Mouse (Mus musculus): ENCODE results near the gene Plekha1. TPM values are rescaled to one million over a fixed set of nuclear protein-coding genes. Genes with fewer than 3 reads are reported as not detected.

Plekha1 gene
- total and polyA plus RNA-seq, 2 experiments from 2014 or later: 44.2 to 72.6 TPM

GRCm38 (mm10) chr7:130884161-130884560 is 18.6 kb downstream of the Plekha1 start:
- 90% methylated on average over 2 of the region's 2 CpGs for WGBS
- Histone ChIP-seq H3K27ac (no peak overlapping the region), H3K27me3 (ENCODE audit: insufficient read depth, low read length) (no peaks in the 10 kb centered on the region), H3K4me3 (ENCODE audit: low read length) (no peak overlapping the region), H3K4me1 (ENCODE audit: insufficient read depth, low read length) (no peaks in the 10 kb centered on the region), H3K4me2 (ENCODE audit: low read depth, low read length) (no peak overlapping the region), H3K9ac (replicated peaks; ENCODE audit: low read length) (no peak overlapping the region), H3K36me3 (ENCODE audit: insufficient read depth, low read length) (0 out of 2 replicates have a peak, but pooled peaks cover 3% of the 10 kb centered on the region), H3K9me3 (ENCODE audit: low read length) (no peaks in the 10 kb centered on the region)
- DNase-seq (ENCODE audit: low spot score) (no peak), ATAC-seq (no peak)
- TF ChIP-seq CTCF (IDR thresholded peaks at IDR 0.05; ENCODE audit: low read depth): no peak

GRCm38 (mm10) chr7:130886246-130886645 is 20.7 kb downstream of the Plekha1 start:
- no peak for TF ChIP-seq CTCF (IDR thresholded peaks at IDR 0.05; ENCODE audit: low read depth)
- no peaks in the 10 kb centered on the region for H3K4me1 ChIP-seq (ENCODE audit: insufficient read depth, low read length)
- H3K9me3 ChIP-seq (ENCODE audit: low read length): no peaks in the 10 kb centered on the region
- ATAC-seq (no peak), DNase-seq (ENCODE audit: low spot score) (no peak)
- no peak overlapping the region for H3K27ac ChIP-seq
- H3K4me2 ChIP-seq (ENCODE audit: low read depth, low read length): no peak overlapping the region
- H3K27me3 ChIP-seq (ENCODE audit: insufficient read depth, low read length): no peaks in the 10 kb centered on the region
- WGBS: 78% methylated on average over 3 of the region's 3 CpGs
- H3K4me3 ChIP-seq (ENCODE audit: low read length): no peak overlapping the region
- H3K36me3 ChIP-seq (ENCODE audit: insufficient read depth, low read length): 0 out of 2 replicates have a peak, but pooled peaks cover 3% of the 10 kb centered on the region
- H3K9ac ChIP-seq (replicated peaks; ENCODE audit: low read length): no peak overlapping the region

GRCm38 (mm10) chr7:130887946-130888345 is 22.4 kb downstream of the Plekha1 start:
- 12% methylated on average over 3 of the region's 3 CpGs for WGBS
- Histone ChIP-seq H3K4me3 (ENCODE audit: low read length) (no peak overlapping the region), H3K27me3 (ENCODE audit: insufficient read depth, low read length) (no peaks in the 10 kb centered on the region), H3K36me3 (ENCODE audit: insufficient read depth, low read length) (0 out of 2 replicates have a peak, but pooled peaks cover 3% of the 10 kb centered on the region), H3K27ac (no peak overlapping the region), H3K4me1 (ENCODE audit: insufficient read depth, low read length) (no peaks in the 10 kb centered on the region), H3K9me3 (ENCODE audit: low read length) (no peaks in the 10 kb centered on the region), H3K9ac (replicated peaks; ENCODE audit: low read length) (no peak overlapping the region), H3K4me2 (ENCODE audit: low read depth, low read length) (no peak overlapping the region)
- TF ChIP-seq CTCF (IDR thresholded peaks at IDR 0.05; ENCODE audit: low read depth): no peak
- DNase-seq (ENCODE audit: low spot score) (no peak), ATAC-seq (no peak)

- Histone ChIP-seq H3K4me1 (ENCODE audit: insufficient read depth, low read length) (no peaks in the 10 kb centered on the region), H3K27me3 (ENCODE audit: insufficient read depth, low read length) (no peaks in the 10 kb centered on the region), H3K9me3 (ENCODE audit: low read length) (no peaks in the 10 kb centered on the region), H3K9ac (replicated peaks; ENCODE audit: low read length) (no peak overlapping the region), H3K4me3 (ENCODE audit: low read length) (no peak overlapping the region), H3K27ac (no peak overlapping the region), H3K36me3 (ENCODE audit: insufficient read depth, low read length) (0 out of 2 replicates have a peak, but pooled peaks cover 3% of the 10 kb centered on the region), H3K4me2 (ENCODE audit: low read depth, low read length) (no peak overlapping the region)
- 62% methylated on average over 2 of the region's 2 CpGs for WGBS
- no peak for TF ChIP-seq CTCF (IDR thresholded peaks at IDR 0.05; ENCODE audit: low read depth)
- DNase-seq (ENCODE audit: low spot score) (no peak), ATAC-seq (no peak)
Observed at GRCm38 (mm10) chr7:130890871-130891270, 25.3 kb downstream of the Plekha1 start.

- Histone ChIP-seq H3K36me3 (ENCODE audit: insufficient read depth, low read length) (0 out of 2 replicates have a peak, but pooled peaks cover 10% of the 10 kb centered on the region), H3K27ac (no peak overlapping the region), H3K4me2 (ENCODE audit: low read depth, low read length) (no peak overlapping the region), H3K9me3 (ENCODE audit: low read length) (no peaks in the 10 kb centered on the region), H3K4me3 (ENCODE audit: low read length) (no peak overlapping the region), H3K4me1 (ENCODE audit: insufficient read depth, low read length) (no peaks in the 10 kb centered on the region), H3K27me3 (ENCODE audit: insufficient read depth, low read length) (no peaks in the 10 kb centered on the region), H3K9ac (replicated peaks; ENCODE audit: low read length) (no peak overlapping the region)
- ATAC-seq (no peak), DNase-seq (ENCODE audit: low spot score) (no peak)
- 82% methylated on average over 6 of the region's 6 CpGs for WGBS
- TF ChIP-seq CTCF (IDR thresholded peaks at IDR 0.05; ENCODE audit: low read depth): no peak
Observed at GRCm38 (mm10) chr7:130892973-130893372, 27.4 kb downstream of the Plekha1 start.

GRCm38 (mm10) chr7:130894931-130895617 is 29.5 kb downstream of the Plekha1 start:
- DNase-seq (ENCODE audit: low spot score) (no peak), ATAC-seq (no peak)
- H3K4me3 ChIP-seq (ENCODE audit: low read length): no peak overlapping the region
- 74% methylated on average over 9 of the region's 9 CpGs for WGBS
- no peaks in the 10 kb centered on the region for H3K9me3 ChIP-seq (ENCODE audit: low read length)
- no peak overlapping the region for H3K4me2 ChIP-seq (ENCODE audit: low read depth, low read length)
- H3K27me3 ChIP-seq (ENCODE audit: insufficient read depth, low read length): no peaks in the 10 kb centered on the region
- 0 out of 2 replicates have a peak, but pooled peaks cover 8% of the 10 kb centered on the region for H3K36me3 ChIP-seq (ENCODE audit: insufficient read depth, low read length)
- no peak for TF ChIP-seq CTCF (IDR thresholded peaks at IDR 0.05; ENCODE audit: low read depth)
- H3K4me1 ChIP-seq (ENCODE audit: insufficient read depth, low read length): no peaks in the 10 kb centered on the region
- H3K9ac ChIP-seq (replicated peaks; ENCODE audit: low read length): no peak overlapping the region
- H3K27ac ChIP-seq: no peak overlapping the region

- ATAC-seq (no peak), DNase-seq (ENCODE audit: low spot score) (no peak)
- H3K27me3 ChIP-seq (ENCODE audit: insufficient read depth, low read length): no peaks in the 10 kb centered on the region
- H3K4me2 ChIP-seq (ENCODE audit: low read depth, low read length): no peak overlapping the region
- no peak overlapping the region for H3K4me3 ChIP-seq (ENCODE audit: low read length)
- H3K27ac ChIP-seq: no peak overlapping the region
- no peak for TF ChIP-seq CTCF (IDR thresholded peaks at IDR 0.05; ENCODE audit: low read depth)
- no peaks in the 10 kb centered on the region for H3K9me3 ChIP-seq (ENCODE audit: low read length)
- peaks cover 8% of the 10 kb centered on the region; the same call in 1 of the 2 replicates for H3K36me3 ChIP-seq (ENCODE audit: insufficient read depth, low read length)
- H3K4me1 ChIP-seq (ENCODE audit: insufficient read depth, low read length): no peaks in the 10 kb centered on the region
- no peak overlapping the region for H3K9ac ChIP-seq (replicated peaks; ENCODE audit: low read length)
- 65% methylated on average over 2 of the region's 2 CpGs for WGBS
Observed at GRCm38 (mm10) chr7:130895618-130895945, 30.0 kb downstream of the Plekha1 start.
